Mouse (Mus musculus) left cerebral cortex, adult 8-10 months (tissue): ENCODE measurements around the gene Ppp4r4. TPM values are rescaled to one million over a fixed set of nuclear protein-coding genes. Genes with fewer than 3 reads are reported as not detected.
"Not testable (repeated sequence)": the region's sequence is repeated elsewhere in the genome, so short reads cannot be mapped to it uniquely, and the experiment has no call there.

ENCODE experiments used
- DNase-seq, 2 experiments: peaks; one replicate each; pipeline ENCODE4 v3.0.0; 2022; ENCODE audit warnings: low spot score in 2 of 2
- total RNA-seq, 4 experiments: library from RNA; stranded (reverse); gene quantifications; 2 replicates each; pipeline ENCODE4 v1.2.4; 2022

Ppp4r4 gene
- total RNA-seq, 4 experiments from 2014 or later: 24.7 to 31.9 (median 29.3) TPM

GRCm38 (mm10) chr12:103634430-103634829, 102.3 kb downstream of the Ppp4r4 start:
- no peak for DNase-seq

- no peak for DNase-seq
These were observed 103.8 kb downstream of the Ppp4r4 start for GRCm38 (mm10) chr12:103635846-103636245.

GRCm38 (mm10) chr12:103643336-103643735, 111.3 kb downstream of the Ppp4r4 start:
- DNase-seq: peak; percentile 18 to 90

- no peak for DNase-seq
These were observed 111.7 kb downstream of the Ppp4r4 start for GRCm38 (mm10) chr12:103643818-103644217.

GRCm38 (mm10) chr12:103644601-103645000, 112.5 kb downstream of the Ppp4r4 start:
- DNase-seq: no peak

- no peak for DNase-seq
These were observed 114.2 kb downstream of the Ppp4r4 start for GRCm38 (mm10) chr12:103646314-103646713.

GRCm38 (mm10) chr12:103653836-103654235, 121.8 kb downstream of the Ppp4r4 start:
- no peak for DNase-seq

GRCm38 (mm10) chr12:103655123-103656044, 123.3 kb downstream of the Ppp4r4 start:
- no peak for DNase-seq

- DNase-seq: no peak
These were observed 125.0 kb downstream of the Ppp4r4 start, which contains the start of gene Serpina6 for GRCm38 (mm10) chr12:103656848-103657626. Gene Serpina6 (minus strand): TSS chr12:103657212.

GRCm38 (mm10) chr12:103657991-103658390, 125.9 kb downstream of the Ppp4r4 start:
- DNase-seq: no peak

GRCm38 (mm10) chr12:103659171-103659570, 127.1 kb downstream of the Ppp4r4 start:
- no peak for DNase-seq

- no peak for DNase-seq
These were observed 128.0 kb downstream of the Ppp4r4 start for GRCm38 (mm10) chr12:103660076-103660475.

- DNase-seq: not testable (repeated sequence)
These were observed 130.0 kb downstream of the Ppp4r4 start for GRCm38 (mm10) chr12:103662053-103662452.

Other genes with a start within 250 kb of the Ppp4r4 start
- gene Fam181a, start 221.3 kb upstream of the Ppp4r4 start, total RNA-seq: 1 to 10 TPM; 1.9 to 4.9 (median 3.1) TPM
- 1 to 10 TPM; 4.2 to 7.1 (median 4.7) TPM for gene Asb2, start 176.3 kb upstream of the Ppp4r4 start, total RNA-seq
- 10 to 100 TPM; 17.2 to 21.0 (median 18.4) TPM for gene Otub2, start 143.6 kb upstream of the Ppp4r4 start, total RNA-seq
- gene 9330161L09Rik, start 124.5 kb upstream of the Ppp4r4 start, total RNA-seq: 1 to 10 TPM; 3.4 to 5.0 (median 4.2) TPM
- gene Ddx24, start 106.5 kb upstream of the Ppp4r4 start, total RNA-seq: 100 to 1,000 TPM; 253 to 278 (median 258) TPM
- gene Ifi27, start 98.1 kb upstream of the Ppp4r4 start, total RNA-seq: 100 to 1,000 TPM in 2 of 4 experiments, 10 to 100 TPM in 2; 75.6 to 125 (median 90.7) TPM
- gene Ifi27l2a, start 88.6 kb upstream of the Ppp4r4 start, total RNA-seq: 10 to 100 TPM in 1 of 4 experiments, 1 to 10 TPM in 3; 1.3 to 12.1 (median 5.3) TPM
- gene Ifi27l2b, start 75.1 kb upstream of the Ppp4r4 start, total RNA-seq: not detected
- not detected for gene Serpina10, start 99.2 kb downstream of the Ppp4r4 start, total RNA-seq
- gene Serpina6, start 124.9 kb downstream of the Ppp4r4 start, total RNA-seq: not detected
- gene Serpina16, start 143.9 kb downstream of the Ppp4r4 start, total RNA-seq: not detected
- not detected for gene Serpina1f, start 163.2 kb downstream of the Ppp4r4 start, total RNA-seq
- not detected for gene Serpina1d, start 241.3 kb downstream of the Ppp4r4 start, total RNA-seq